Mouse (Mus musculus) brain, embryonic 14.5 days (tissue): ENCODE measurements around the gene Wdr93. TPM values are rescaled to one million over a fixed set of nuclear protein-coding genes. Genes with fewer than 3 reads are reported as not detected.
A peak's percentile ranks its signal among the peaks of the same experiment; 100 is the strongest.

Experiments used
- DNase-seq: peaks from one replicate; pipeline ENCODE4 v3.0.0-alpha.2; 2011; ENCODE audit warnings: low read depth
- CTCF ChIP-seq: fragments of 200-500 bp; IDR thresholded peaks from 2 replicates; pipeline ENCODE4 v1.5.1; 2012; ENCODE audit warnings: inconsistent platforms, mild to moderate bottlenecking, moderate library complexity, borderline replicate concordance; ENCODE audit not compliant: insufficient read depth, insufficient read length; ENCODE audit errors: extremely low read depth
- POLR2A ChIP-seq: fragments of 200-500 bp; IDR thresholded peaks from 2 replicates; pipeline ENCODE4 v1.6.1; 2012; ENCODE audit warnings: mild to moderate bottlenecking, inconsistent platforms, borderline replicate concordance; ENCODE audit not compliant: poor library complexity, insufficient read depth, insufficient read length, severe bottlenecking; ENCODE audit errors: extremely low read depth
- polyA plus RNA-seq: library from polyadenylated mRNA; depleted of rRNA; stranded (reverse); fragments of >200 nt; gene quantifications from 2 replicates; pipeline ENCODE4 v1.2.3, GENCODE M21; 2012; rRNA removed

The Wdr93 gene
- 0.23 and 0.33 TPM in 2 replicates for polyA plus RNA-seq

DNA sequence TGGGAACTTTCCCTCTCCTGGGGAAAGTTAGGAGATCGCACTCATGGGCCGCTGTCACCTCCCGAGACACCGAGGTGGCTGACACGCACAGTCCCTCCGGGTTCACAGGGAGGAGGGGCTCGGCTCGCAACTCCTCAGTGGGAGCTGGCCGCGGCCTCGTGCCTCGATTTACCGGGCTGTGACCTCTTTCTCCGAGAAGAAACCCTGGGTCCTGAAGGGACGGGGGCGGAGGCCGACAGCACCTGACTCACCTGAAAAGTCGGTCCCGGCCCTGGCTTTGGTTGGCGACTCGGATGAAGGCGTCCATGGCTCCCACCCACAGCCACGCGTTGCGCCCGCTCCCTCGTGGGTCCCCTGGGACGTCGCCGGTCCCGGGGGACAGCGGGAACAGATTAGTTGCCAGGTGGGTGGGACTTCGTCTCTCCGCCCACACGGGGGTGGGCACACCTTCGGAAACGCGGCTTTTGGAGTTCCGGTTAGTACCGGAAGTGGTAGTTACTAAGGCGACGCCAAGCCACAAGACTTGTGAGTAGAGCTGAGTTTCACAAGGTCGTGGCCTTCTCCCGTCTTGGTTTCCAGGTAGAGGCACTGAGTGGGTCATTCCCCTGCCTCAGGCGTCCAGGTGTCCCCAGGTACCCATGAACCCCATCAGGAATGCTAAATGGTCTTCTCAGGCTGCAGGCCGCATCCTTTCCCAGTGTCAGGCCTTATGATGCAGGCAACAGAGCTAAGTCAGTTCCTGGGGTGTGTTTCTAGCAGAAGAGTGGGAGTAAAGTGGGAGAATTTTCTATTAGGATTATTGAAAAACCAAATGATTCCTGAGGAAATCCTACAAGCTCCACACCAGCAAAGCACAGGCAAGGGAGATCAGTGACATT, at the start of gene Wdr93, which contains the start of gene Pex11a:
TSS of gene Wdr93 (plus strand) at position 505 of the 878 bp plus-strand sequence.
TSS of gene Pex11a (minus strand) at position 473 of the 878 bp plus-strand sequence.
- DNase-seq: peak; percentile 94
- TF ChIP-seq POLR2A: peak; percentile 12; the same call in 1 of the 2 replicates
- TF ChIP-seq CTCF: no peak

- no peak for TF ChIP-seq POLR2A
- TF ChIP-seq CTCF: no peak
- DNase-seq: no peak
These were observed 46.5 kb upstream of the Wdr93 start for GRCm38 (mm10) chr7:79696495-79696894.

DNA sequence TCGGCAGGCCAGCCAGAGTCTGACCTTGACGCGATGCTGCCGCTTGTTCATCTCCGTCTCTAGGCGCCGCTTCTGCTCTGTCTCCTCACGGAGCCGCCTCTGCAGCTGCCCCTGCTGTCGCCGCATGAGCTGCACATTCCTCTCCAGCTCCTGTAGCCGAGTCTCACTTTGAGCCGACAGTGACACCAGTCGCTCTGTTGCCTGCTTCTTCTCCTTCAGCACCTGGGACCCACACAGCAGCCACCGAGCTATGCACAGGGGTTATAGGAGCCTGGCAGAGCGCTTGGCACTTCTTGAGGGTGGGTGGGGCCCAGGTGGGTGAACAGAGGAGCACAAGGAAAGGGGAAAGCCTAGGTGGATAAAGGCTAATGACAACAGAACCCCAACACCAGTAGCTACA, 40.2 kb upstream of the Wdr93 start:
- TF ChIP-seq POLR2A (no peak), CTCF (no peak)
- DNase-seq: no peak

- TF ChIP-seq POLR2A (no peak), CTCF (no peak)
- no peak for DNase-seq
These were observed 37.8 kb upstream of the Wdr93 start for GRCm38 (mm10) chr7:79705210-79705609.

- peak; percentile 92 for DNase-seq
These were observed 32.8 kb upstream of the Wdr93 start for GRCm38 (mm10) chr7:79710130-79710607.

DNA sequence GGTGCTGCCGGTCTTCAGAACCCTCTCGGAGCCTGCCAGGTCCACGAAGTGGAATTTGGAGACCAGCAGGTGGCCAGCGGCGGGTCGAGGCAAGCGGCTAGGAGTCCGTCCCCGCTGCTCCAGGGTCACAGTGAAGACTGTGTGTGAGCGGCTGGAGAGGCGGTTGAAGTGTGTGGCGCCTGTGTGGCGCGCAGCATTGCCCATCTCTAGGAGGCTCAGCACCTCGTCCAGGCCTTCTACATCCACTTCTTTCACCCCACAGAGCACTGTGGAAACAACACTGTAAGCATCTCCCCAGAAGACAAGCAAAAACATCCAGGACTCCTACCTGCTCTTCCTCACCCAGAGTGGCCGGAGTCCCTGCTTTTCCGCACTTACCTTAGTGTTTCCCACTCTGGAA, 32.1 kb upstream of the Wdr93 start:
- no peak for DNase-seq

More at GRCm38 (mm10) chr7:79710130-79710607, 32.8 kb upstream of the Wdr93 start:
- TF ChIP-seq CTCF: peak; percentile 63
- TF ChIP-seq POLR2A: peak; percentile 47; the same call in 1 of the 2 replicates

DNA sequence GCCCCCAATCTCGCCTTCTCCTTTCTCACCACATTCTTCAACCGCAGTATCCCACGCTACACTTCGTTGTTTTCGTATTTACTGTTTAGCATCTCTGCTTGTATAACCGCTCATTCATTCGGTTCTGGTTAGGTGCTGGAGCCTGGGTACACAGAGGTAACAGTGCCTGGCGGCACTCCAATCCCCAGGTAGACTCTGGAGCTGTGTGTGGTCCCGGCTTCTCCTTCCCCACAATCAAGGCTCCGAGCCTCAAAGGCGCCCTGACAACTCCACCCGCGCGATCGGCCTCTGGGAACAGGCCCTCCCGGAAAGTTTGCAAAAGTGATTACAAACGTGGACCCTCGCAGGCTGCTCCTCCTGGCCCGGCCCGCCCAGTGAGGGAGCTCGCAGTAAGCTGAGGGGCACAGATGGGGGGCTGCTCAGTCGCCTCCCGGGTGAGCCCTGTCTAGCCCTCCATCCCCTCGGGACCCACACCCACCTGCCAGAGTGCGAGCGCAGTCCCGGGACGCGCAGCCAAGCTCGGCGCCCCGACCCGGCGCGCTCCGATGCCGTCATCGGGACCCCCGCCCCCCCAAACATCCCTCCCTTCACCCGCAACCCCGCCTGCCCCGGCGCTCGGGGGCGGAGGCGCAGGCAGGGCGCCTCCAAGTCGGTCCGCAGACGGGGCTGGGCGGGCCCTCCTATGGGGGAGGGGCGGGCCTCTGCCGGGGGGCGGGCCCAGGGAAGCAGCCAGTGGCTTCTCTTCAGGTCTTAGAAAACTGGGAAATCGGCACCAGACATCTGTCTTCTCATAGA, 27.6 kb upstream of the Wdr93 start, which contains the start of gene Kif7:
TSS of gene Kif7 (minus strand) at position 534 of the 795 bp plus-strand sequence.
- DNase-seq: peak; percentile 94
- no peak for TF ChIP-seq CTCF
- peak; percentile 55; the same call in 1 of the 2 replicates for TF ChIP-seq POLR2A

More for the DNA sequence above, 32.1 kb upstream of the Wdr93 start:
- TF ChIP-seq POLR2A (no peak), CTCF (no peak)

DNA sequence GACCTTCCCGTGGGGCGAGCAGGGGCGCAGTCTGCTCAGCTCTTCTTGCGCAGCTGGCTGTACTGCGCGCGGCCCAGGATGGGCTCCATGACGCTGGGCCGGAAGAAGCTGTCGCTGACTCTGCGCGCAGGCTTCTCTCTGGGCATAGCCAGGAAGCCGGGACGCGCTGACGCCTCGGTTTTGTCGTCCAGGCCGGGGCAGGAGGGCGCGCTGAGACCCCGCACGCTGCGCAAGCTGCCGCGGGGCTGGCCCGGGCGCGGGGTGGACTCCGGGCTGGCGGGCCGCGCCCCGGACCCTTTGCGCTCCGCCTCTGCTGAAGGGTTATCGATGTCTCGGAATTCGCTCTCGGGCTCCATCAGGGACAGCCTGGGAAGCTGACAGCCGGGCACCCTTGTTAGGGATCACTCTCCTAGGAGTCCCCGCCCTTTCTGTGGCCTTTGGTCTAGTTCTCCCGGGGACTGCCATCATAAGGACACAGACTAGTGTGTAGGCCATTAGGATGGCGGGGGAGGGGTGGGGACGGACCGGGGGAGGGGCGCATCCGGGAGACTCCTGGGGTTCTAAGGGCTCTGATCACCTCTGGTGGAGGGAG, 21.5 kb upstream of the Wdr93 start:
- DNase-seq: peak; percentile 74
- TF ChIP-seq POLR2A (0 out of 2 replicates have a peak, but pooled peaks have one; percentile 34), CTCF (no peak)

DNA sequence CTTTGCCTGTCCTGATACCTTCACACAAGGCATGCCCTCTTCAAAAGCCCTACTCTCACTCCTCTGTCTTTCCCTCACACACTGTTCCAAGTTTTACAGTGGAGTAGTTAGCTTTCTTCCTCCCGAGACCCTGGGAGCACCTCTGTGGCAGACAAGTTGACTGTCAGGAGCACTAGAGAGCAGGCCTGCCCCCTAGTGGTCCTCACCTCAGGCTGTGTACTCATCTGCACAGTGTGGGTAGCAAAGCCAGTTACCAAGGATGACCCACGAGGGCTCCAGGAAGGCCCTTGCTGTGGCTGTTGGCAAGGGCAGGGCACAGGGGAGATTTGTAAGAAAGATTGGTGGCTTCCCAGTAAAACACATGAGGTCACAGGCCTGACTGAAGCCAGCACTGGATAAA, 15.9 kb upstream of the Wdr93 start:
- peak; percentile 64 for DNase-seq
- no peak for TF ChIP-seq POLR2A
- TF ChIP-seq CTCF: peak; percentile 75

GRCm38 (mm10) chr7:79728219-79728618, 14.7 kb upstream of the Wdr93 start:
- TF ChIP-seq POLR2A (no peak), CTCF (peak; percentile 79)
- DNase-seq: peak; percentile 71
